Mouse (Mus musculus): ENCODE data around the gene Tunar.

- no peak for TF ChIP-seq CTCF (IDR thresholded peaks at IDR 0.05; ENCODE audit: insufficient read depth, low read depth, low read length)
- TF ChIP-seq POLR2A (IDR thresholded peaks at IDR 0.05; ENCODE audit: insufficient read depth, low read depth, low read length): no peak
These were observed 99.1 kb downstream of the Tunar start for GRCm38 (mm10) chr12:105432807-105433206.
